Mouse (Mus musculus) kidney, postnatal 4 days (tissue): Measurements from ENCODE around the gene Olfr772.
"Not testable (repeated sequence)": the region's sequence is repeated elsewhere in the genome, so short reads cannot be mapped to it uniquely, and the experiment has no call there.

Source experiments
- DNase-seq, 2 experiments: peaks; one replicate each; pipeline ENCODE4 v3.0.0; 2021; ENCODE audit warnings: mixed read lengths in 2 of 2

Olfr772 gene

DNA sequence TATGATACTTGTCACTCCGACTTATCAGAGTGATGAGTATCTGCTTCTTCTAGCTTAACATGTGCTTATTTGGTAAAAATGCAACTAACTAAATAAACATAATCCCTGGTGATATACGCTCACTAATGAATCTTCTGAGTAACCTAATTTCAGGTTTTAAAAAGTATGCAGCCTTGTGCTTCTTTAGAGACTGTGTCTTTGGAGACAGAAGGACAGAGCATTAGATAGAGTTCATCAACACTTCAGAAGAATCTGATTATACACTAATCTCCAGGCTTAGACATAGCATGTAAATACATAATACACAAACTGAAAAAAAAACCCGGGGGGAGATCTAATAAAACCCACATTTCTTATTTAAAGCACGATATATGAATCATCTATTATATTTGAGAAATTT is at the start of gene Olfr772:
Olfr772 (minus strand) TSS at position 101 of the 400 bp plus-strand sequence.
- DNase-seq, result not testable (repeated sequence)

DNA sequence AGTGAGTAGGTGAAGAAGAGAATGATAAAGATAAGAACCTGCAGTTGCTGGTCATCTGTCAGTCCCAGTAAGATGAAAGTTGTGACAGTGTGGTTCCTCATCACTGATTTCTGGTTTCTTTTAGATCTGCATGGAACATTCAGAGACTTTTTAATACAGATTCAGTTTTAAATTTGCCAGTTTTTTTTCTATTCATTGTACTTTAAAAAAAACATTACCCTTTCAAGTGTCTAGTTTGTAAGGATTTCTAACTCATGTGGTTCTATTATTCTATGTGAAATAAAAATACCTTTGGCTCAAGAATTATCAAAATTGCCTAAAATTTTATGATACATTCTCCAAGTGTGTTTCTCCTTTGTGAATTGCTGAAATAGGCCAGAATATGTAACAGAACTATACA is 9.6 kb upstream of the Olfr772 start, which contains the start of gene Olfr773:
Olfr773 (minus strand) TSS at position 101 of the 400 bp plus-strand sequence.
- DNase-seq, result not testable (repeated sequence)

DNA sequence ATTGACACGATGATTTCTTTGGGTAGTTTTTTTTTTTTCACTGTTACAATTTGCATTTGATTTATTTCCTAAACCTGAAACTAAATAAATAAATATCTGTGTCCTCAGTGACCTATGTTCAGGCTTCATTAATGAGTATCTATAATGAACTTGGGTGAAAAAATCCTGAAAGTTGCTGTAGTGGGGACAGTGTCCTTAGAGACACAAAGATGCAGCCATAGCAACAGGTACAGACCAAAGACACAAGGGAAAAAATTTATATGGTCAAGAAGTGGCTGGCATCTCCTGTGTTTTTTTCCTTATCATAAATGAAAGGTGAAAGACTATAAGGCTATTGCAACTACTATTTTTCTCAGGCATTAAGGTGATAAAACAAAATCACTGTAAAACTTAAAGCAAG is 13.1 kb downstream of the Olfr772 start, which contains the start of gene Olfr771:
Olfr771 (minus strand) TSS at position 101 of the 400 bp plus-strand sequence.
- no peak for DNase-seq

DNA sequence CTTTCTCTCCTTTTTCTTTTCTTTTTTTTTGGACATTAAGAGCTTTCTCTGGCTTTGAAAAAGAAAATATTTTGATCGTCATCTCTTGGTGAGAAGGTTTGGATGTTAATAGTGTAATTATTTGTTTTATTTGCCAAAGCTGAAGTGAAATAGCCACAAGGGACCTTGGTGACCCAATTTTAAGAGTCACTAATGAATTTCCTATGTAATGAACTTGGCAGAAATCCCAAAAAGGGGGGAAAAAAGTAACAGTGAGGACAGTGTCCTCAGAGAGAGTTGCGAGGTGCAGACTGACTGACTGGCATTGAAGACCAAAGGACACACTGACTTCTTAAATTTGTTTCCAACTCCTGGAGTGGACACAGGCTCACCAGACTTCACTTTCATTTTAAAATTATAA is 38.8 kb downstream of the Olfr772 start, which contains the start of gene Olfr770:
Olfr770 (minus strand) TSS at position 101 of the 400 bp plus-strand sequence.
- DNase-seq, result no peak
